Mouse (Mus musculus): ENCODE results near the gene Lsp1. TPM values are rescaled to one million over a fixed set of nuclear protein-coding genes. Genes with fewer than 3 reads are reported as not detected.

Lsp1 gene
- polyA plus RNA-seq, 1 experiment from 2014 or later, result 16.7 TPM

DNA sequence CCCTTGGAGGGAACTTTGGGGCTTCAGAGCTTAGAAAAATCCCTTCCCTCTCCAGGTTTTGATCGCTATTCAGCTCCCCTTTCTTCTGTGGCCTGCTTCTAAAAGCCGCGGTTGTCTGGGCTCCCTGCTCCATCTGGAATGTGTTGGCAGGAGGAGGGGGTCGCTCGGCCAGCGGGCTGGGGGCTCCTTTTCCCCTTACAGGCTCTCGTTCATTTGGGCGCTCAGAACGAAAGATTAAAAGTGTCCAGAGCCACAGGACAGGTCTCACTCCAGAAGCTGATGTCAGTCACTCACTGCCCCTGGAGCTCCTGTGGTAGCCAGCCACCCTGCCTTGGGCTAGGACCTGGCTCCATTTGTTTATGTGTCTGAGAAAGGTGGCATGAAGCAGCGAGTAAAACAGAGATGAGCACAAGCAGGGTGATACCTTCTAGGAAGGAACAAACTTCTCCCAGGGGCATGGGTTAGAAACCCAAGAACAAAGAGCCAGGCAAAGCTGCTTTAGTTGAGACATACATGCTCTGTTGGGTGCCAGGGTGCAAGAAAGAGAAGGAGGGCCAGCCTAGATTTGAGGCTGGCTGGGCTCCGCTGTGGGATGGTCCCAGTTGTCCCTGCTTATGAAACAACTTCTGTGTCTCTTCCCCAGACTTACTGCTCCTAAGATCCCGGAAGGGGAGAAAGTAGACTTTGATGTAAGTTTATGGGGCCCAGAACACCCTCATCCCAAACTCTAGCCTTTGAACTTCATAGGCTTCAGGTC is 49.6 kb downstream of the Lsp1 start:
- Histone ChIP-seq H3K27me3 (replicated peaks) (peaks cover 47% of the 10 kb centered on the region), H3K9me3 (replicated peaks) (no peaks in the 10 kb centered on the region), H3K4me2 (no peak overlapping the region), H3K36me3 (no peaks in the 10 kb centered on the region), H3K9ac (no peak overlapping the region), H3K4me3 (no peak overlapping the region), H3K27ac (no peak overlapping the region), H3K4me1 (peaks cover 14% of the 10 kb centered on the region)
- WGBS (ENCODE audit: insufficient replicate concordance), result 36% methylated on average over 12 of the region's 12 CpGs
- ATAC-seq, result no peak

GRCm38 (mm10) chr7:142514048-142514447 is 53.4 kb downstream of the Lsp1 start:
- H3K4me1 ChIP-seq, result peaks cover 22% of the 10 kb centered on the region; the same call in 1 of the 2 replicates
- WGBS (ENCODE audit: insufficient replicate concordance), result 67% methylated on average over 4 of the region's 4 CpGs
- no peaks in the 10 kb centered on the region for H3K9me3 ChIP-seq (replicated peaks)
- H3K27ac ChIP-seq, result no peak overlapping the region
- no peaks in the 10 kb centered on the region for H3K36me3 ChIP-seq
- H3K4me2 ChIP-seq, result no peak overlapping the region
- no peak overlapping the region for H3K4me3 ChIP-seq
- no peak overlapping the region for H3K9ac ChIP-seq
- peaks cover 42% of the 10 kb centered on the region for H3K27me3 ChIP-seq (replicated peaks)
- no peak for ATAC-seq

- Histone ChIP-seq H3K36me3 (no peaks in the 10 kb centered on the region), H3K9me3 (replicated peaks) (no peaks in the 10 kb centered on the region), H3K27ac (peak overlapping the region; percentile 28; the same call in 1 of the 2 replicates), H3K9ac (no peak overlapping the region), H3K4me2 (no peak overlapping the region), H3K27me3 (replicated peaks) (peaks cover 33% of the 10 kb centered on the region; the same call in 1 of the 2 replicates), H3K4me1 (peaks cover 19% of the 10 kb centered on the region), H3K4me3 (no peak overlapping the region)
- no peak for ATAC-seq
- 53% methylated on average over 21 of the region's 21 CpGs for WGBS (ENCODE audit: insufficient replicate concordance)
These were observed 55.8 kb downstream of the Lsp1 start for GRCm38 (mm10) chr7:142516221-142516978.

- no peak overlapping the region for H3K27ac ChIP-seq
- no peak overlapping the region for H3K4me3 ChIP-seq
- no peaks in the 10 kb centered on the region for H3K9me3 ChIP-seq (replicated peaks)
- H3K4me1 ChIP-seq, result peaks cover 29% of the 10 kb centered on the region
- H3K36me3 ChIP-seq, result no peaks in the 10 kb centered on the region
- no peak overlapping the region for H3K9ac ChIP-seq
- peaks cover 33% of the 10 kb centered on the region; the same call in 1 of the 2 replicates for H3K27me3 ChIP-seq (replicated peaks)
- ATAC-seq, result no peak
- H3K4me2 ChIP-seq, result no peak overlapping the region
- 18% methylated on average over 3 of the region's 3 CpGs for WGBS (ENCODE audit: insufficient replicate concordance)
These were observed 56.9 kb downstream of the Lsp1 start for GRCm38 (mm10) chr7:142517531-142517930.

DNA sequence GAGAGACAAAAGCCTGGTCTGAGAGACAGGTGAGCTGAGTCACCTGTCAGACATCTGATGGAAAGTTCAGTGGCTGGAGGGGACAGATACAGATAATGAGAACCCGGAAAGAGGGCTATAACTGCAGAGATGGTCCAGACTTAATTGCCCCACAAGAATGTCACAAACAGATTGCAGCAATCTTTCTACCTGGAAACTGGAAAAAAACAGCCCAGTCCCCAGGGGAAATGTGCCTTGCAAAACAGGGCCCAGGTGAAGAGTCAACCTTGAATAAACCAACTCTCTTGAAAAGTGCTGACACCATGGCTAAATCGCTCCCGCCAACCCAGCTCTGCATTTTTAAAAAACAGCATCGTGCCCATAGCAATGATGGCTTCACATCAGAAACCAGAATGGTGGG is 59.7 kb downstream of the Lsp1 start:
- no peak overlapping the region for H3K27ac ChIP-seq
- 74% methylated on average over 4 of the region's 4 CpGs for WGBS (ENCODE audit: insufficient replicate concordance)
- H3K9ac ChIP-seq, result no peak overlapping the region
- H3K27me3 ChIP-seq (replicated peaks), result peaks cover 15% of the 10 kb centered on the region; the same call in 1 of the 2 replicates
- H3K4me3 ChIP-seq, result no peak overlapping the region
- peaks cover 54% of the 10 kb centered on the region for H3K4me1 ChIP-seq
- no peak overlapping the region for H3K4me2 ChIP-seq
- no peaks in the 10 kb centered on the region for H3K36me3 ChIP-seq
- ATAC-seq, result no peak
- no peaks in the 10 kb centered on the region for H3K9me3 ChIP-seq (replicated peaks)

DNA sequence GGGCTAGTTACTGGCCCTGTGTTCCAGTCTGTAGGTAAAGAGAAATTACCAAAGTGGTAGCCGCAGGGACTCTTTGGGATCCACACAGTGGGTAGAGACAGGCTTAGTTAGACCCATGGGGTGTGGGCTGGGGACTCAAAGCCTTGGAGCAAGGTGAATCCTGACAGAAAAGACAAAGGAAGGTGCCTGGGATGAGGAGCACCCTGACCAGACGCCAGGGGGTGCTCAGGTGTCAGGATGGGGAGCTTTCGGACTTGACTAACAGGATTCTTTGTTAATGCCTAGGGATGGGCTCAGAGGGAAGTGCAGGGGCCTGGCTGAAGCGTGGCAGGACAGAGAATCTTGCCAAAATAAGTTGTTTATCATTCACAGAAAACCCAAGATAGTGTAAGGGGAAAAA is 61.7 kb downstream of the Lsp1 start:
- Histone ChIP-seq H3K9ac (no peak overlapping the region), H3K4me3 (no peak overlapping the region), H3K27ac (no peak overlapping the region), H3K4me1 (peaks cover 60% of the 10 kb centered on the region), H3K9me3 (replicated peaks) (no peaks in the 10 kb centered on the region), H3K36me3 (no peaks in the 10 kb centered on the region), H3K27me3 (replicated peaks) (no peaks in the 10 kb centered on the region), H3K4me2 (no peak overlapping the region)
- WGBS (ENCODE audit: insufficient replicate concordance), result 25% methylated on average over 4 of the region's 4 CpGs
- no peak for ATAC-seq

GRCm38 (mm10) chr7:142523200-142523990 is 62.8 kb downstream of the Lsp1 start:
- no peak overlapping the region for H3K4me3 ChIP-seq
- no peaks in the 10 kb centered on the region for H3K36me3 ChIP-seq
- no peak for ATAC-seq
- H3K27me3 ChIP-seq (replicated peaks), result no peaks in the 10 kb centered on the region
- H3K4me2 ChIP-seq, result no peak overlapping the region
- WGBS (ENCODE audit: insufficient replicate concordance), result 46% methylated on average over 17 of the region's 17 CpGs
- peaks cover 64% of the 10 kb centered on the region for H3K4me1 ChIP-seq
- H3K9me3 ChIP-seq (replicated peaks), result no peaks in the 10 kb centered on the region
- H3K27ac ChIP-seq, result peak overlapping the region; percentile 59; the same call in 1 of the 2 replicates
- H3K9ac ChIP-seq, result no peak overlapping the region

GRCm38 (mm10) chr7:142525342-142526178 is 65.0 kb downstream of the Lsp1 start:
- Histone ChIP-seq H3K4me2 (peak overlapping the region; percentile 45), H3K27me3 (replicated peaks) (peaks cover 1% of the 10 kb centered on the region), H3K9ac (peak overlapping the region; percentile 36; the same call in 1 of the 2 replicates), H3K9me3 (replicated peaks) (no peaks in the 10 kb centered on the region), H3K4me3 (no peak overlapping the region), H3K27ac (peak overlapping the region; percentile 74), H3K36me3 (no peaks in the 10 kb centered on the region), H3K4me1 (peaks cover 78% of the 10 kb centered on the region)
- peak; percentile 77 for ATAC-seq
- 25% methylated on average over 13 of the region's 13 CpGs for WGBS (ENCODE audit: insufficient replicate concordance)

GRCm38 (mm10) chr7:142529350-142529749 is 68.7 kb downstream of the Lsp1 start:
- no peak overlapping the region for H3K27ac ChIP-seq
- no peaks in the 10 kb centered on the region for H3K36me3 ChIP-seq
- H3K9ac ChIP-seq, result no peak overlapping the region
- no peak overlapping the region for H3K4me3 ChIP-seq
- peaks cover 18% of the 10 kb centered on the region for H3K27me3 ChIP-seq (replicated peaks)
- peak; percentile 8; the same call in 1 of the 2 replicates for ATAC-seq
- WGBS (ENCODE audit: insufficient replicate concordance), result 43% methylated on average over 10 of the region's 10 CpGs
- peaks cover 74% of the 10 kb centered on the region for H3K4me1 ChIP-seq
- H3K4me2 ChIP-seq, result no peak overlapping the region
- no peaks in the 10 kb centered on the region for H3K9me3 ChIP-seq (replicated peaks)

DNA sequence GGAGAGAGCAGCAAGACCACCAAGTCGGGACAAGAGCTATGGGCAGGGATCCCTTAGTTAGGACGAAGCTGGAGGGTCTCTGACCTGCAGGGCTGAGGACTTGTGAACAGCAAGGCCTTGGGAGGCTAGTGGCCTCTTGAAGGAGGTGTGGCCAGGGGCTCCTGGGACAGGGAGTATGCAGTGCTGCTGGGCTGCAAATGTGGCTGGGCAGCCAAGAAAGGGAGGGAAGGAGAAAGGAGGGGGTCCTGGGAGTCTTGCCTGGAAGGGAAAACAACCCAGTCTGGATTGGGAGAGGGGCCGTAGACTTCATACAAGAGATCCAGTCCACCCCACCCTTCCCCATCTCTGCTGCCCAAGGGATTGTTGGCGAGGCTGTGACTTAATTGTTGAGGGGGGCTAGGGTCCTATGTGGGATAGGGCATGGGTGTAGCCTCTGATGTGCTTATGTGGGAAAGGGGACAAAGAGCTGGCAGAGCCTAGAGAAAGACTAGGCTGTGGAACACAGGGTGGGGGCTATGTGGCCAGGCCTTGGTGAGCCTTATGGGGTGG is 71.4 kb downstream of the Lsp1 start:
- Histone ChIP-seq H3K4me3 (0 out of 2 replicates have a peak overlapping the region, but pooled peaks have one; percentile 84), H3K27me3 (replicated peaks) (peaks cover 18% of the 10 kb centered on the region), H3K9me3 (replicated peaks) (no peaks in the 10 kb centered on the region), H3K4me2 (peak overlapping the region; percentile 92; the same call in 1 of the 2 replicates), H3K36me3 (peaks cover 20% of the 10 kb centered on the region), H3K9ac (no peak overlapping the region), H3K4me1 (peaks cover 70% of the 10 kb centered on the region), H3K27ac (no peak overlapping the region)
- ATAC-seq, result no peak
- WGBS (ENCODE audit: insufficient replicate concordance), result 73% methylated on average over 4 of the region's 4 CpGs

DNA sequence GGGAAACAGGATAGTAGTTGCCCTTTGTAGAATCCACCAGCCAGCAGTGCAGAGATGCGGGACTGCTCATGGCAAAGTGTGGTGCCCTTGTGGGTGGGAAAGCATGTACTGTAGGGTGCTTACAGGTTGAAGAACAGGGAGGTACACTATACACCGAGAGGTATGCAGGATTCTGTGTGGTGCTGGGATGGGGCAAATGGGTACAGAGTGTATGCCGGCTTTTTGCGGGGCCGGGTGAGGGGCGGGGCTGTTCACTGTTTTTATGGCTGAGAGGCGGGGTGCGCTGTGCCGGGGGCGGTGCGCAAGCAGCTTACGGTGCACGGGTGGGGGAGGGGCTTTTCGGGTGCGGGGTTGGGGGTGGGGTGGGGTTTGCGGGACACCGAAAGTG is 72.1 kb downstream of the Lsp1 start, which contains the start of gene Mrpl23:
Mrpl23 (plus strand) TSS at position 16 of the 388 bp plus-strand sequence.
- peaks cover 65% of the 10 kb centered on the region for H3K4me1 ChIP-seq
- H3K4me3 ChIP-seq, result peak within 1 kb of the TSS; percentile 84
- H3K36me3 ChIP-seq, result peaks cover 23% of the 10 kb centered on the region
- peak within 1 kb of the TSS; percentile 85 for H3K9ac ChIP-seq
- 8% methylated on average over 17 of the region's 17 CpGs for WGBS (ENCODE audit: insufficient replicate concordance)
- H3K4me2 ChIP-seq, result peak within 1 kb of the TSS; percentile 92
- H3K9me3 ChIP-seq (replicated peaks), result no peaks in the 10 kb centered on the region
- peak; percentile 30 for ATAC-seq
- peaks cover 18% of the 10 kb centered on the region for H3K27me3 ChIP-seq (replicated peaks)
- H3K27ac ChIP-seq, result peak within 1 kb of the TSS; percentile 91

All from liver, embryonic 12.5 days (tissue).